Mouse (Mus musculus) urinary bladder, postnatal 25 days (tissue): Measurements from ENCODE around the gene Cxcl1.
"Not testable (repeated sequence)": the region's sequence is repeated elsewhere in the genome, so short reads cannot be mapped to it uniquely, and the experiment has no call there.

Source experiments
- DNase-seq: peaks from one replicate; pipeline ENCODE4 v3.0.0; 2022; ENCODE audit warnings: low spot score

Cxcl1 gene

GRCm38 (mm10) chr5:90890519-90891463 lies at the start of gene Cxcl1:
Cxcl1 (plus strand) TSS chr5:90891241.
- DNase-seq: peak; percentile 20

GRCm38 (mm10) chr5:90843891-90844290 lies 47.1 kb upstream of the Cxcl1 start:
- no peak for DNase-seq

- not testable (repeated sequence) for DNase-seq
Observed at GRCm38 (mm10) chr5:90850096-90850495, 40.9 kb upstream of the Cxcl1 start.

GRCm38 (mm10) chr5:90851391-90851790 lies 39.6 kb upstream of the Cxcl1 start:
- DNase-seq: not testable (repeated sequence)

DNA sequence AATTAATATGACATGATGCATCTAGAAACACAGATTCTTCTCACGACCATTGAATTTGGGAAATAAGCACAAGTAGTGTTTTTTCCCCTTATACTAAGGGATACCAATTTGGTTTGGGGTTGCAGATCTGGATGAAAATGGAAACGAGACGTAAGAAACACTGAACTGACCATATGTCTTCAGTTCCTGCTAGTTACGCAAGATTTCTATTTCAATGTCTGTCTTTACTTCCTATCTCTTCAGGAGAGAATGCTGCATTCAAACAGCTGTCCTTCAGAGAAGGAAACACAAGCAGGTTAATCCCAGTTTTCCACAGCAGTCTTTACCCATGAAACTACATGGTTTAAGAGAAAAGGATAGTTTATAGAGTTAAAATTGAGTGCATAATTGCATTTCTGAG lies 37.8 kb upstream of the Cxcl1 start:
- DNase-seq: no peak

- no peak for DNase-seq
Observed at GRCm38 (mm10) chr5:90855308-90856230, 35.5 kb upstream of the Cxcl1 start.

DNA sequence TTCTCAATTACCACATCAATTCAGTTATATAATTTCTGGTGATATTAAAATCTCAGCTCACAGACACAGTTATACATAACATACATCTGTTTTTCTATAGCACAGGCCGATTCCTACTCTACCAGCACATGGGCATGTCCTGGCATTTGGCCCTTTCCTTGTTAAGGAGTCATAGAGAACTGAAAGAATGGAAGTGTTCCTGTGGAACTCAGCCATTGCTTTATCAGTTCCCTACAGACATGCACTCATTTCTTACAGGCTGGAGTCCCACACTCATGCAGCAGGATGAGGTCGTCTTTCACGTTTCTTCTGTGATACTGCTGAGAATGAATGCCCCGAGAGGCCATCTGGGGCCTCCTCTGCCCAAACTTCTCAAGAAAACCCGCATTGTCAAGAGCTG lies 33.6 kb upstream of the Cxcl1 start:
- no peak for DNase-seq

DNA sequence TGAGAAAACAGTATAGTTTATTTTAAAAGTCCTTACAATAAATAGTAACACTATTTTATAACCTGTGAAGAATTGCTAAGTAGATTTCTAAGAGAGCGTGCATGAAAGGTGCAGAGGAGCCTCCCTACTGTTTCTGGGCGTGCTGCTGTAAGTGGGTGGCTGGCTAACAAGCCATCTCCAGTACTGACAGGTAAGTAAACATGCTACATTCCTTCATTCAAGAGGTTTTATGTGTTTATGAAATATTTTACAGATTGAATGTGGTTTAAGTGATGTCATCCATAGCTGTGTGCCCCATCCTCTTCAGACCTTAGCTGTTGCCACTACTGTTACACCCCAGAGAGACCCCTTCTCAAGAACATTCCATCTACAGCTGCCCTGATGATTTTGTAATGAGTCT lies 32.6 kb upstream of the Cxcl1 start:
- DNase-seq: no peak

DNA sequence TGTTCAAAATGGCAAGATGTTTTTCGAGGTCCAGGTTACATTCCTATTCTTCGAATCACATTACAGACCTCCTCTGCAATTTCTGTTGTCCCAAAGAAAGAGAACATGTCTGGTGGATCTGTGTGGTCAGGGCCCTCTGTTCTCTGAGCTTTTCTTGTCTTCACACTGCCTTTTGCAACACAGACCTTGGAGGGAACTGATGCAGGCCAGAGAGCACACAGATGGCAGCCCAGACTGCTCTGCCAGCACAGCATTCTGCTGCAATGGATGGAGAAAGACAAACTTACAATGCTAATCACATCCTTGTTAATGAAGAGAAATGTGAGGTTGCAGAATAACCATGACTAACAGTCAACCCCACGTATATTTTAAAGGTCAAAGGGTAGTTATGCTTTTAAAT lies 32.0 kb upstream of the Cxcl1 start:
- no peak for DNase-seq

- no peak for DNase-seq
Observed at GRCm38 (mm10) chr5:90861876-90862375, 29.1 kb upstream of the Cxcl1 start.

- DNase-seq: no peak
Observed at GRCm38 (mm10) chr5:90866770-90867169, 24.3 kb upstream of the Cxcl1 start.

- DNase-seq: no peak
Observed at GRCm38 (mm10) chr5:90872377-90872776, 18.7 kb upstream of the Cxcl1 start.

DNA sequence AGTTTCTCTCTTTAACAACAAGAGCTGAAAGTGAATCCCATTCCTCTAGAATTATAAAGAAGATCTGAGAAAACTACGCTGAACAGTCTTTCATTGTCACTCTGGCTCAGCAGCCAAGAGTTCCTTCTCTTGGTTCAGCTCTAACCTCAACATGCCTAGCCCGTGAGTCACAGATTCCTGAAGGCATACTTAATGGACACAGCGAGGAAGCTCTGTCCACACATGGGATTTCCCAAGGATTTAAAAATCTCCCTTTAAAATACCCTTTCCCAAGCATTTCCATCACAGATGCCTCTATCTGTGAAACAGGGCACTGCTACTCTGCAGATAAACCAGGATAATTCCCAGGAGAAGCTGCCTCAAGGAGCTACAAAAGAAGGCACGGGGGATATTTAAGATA lies 15.0 kb upstream of the Cxcl1 start:
- DNase-seq: peak; percentile 25

GRCm38 (mm10) chr5:90876471-90877172 lies 14.4 kb upstream of the Cxcl1 start:
- no peak for DNase-seq

- no peak for DNase-seq
Observed at GRCm38 (mm10) chr5:90877173-90877512, 13.9 kb upstream of the Cxcl1 start.

- DNase-seq: no peak
Observed at GRCm38 (mm10) chr5:90879307-90880014, 11.6 kb upstream of the Cxcl1 start.

DNA sequence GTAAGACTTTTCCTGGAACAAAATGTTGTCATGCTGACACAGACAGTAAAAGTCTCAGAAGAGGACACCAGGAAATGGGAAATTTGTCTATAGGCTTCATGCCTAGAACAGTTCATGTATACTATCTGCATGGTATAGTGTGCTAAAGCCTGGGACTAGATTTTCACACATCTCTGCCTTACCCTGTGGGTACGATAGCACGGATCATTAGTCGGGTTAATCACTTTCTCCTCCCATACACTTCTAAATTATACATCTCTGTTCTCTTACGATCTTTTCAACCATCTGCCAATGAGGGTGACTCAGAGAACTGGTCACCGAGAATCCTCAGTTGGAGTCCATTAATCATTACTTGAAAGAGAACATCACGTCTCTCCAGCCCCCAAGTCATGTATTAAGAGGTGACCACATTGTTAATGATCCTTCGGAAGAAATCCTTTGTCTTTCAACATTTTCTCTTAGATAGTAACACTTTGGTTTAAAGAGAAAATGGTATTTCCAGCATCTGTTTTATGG lies 10.6 kb upstream of the Cxcl1 start:
- DNase-seq: no peak

DNA sequence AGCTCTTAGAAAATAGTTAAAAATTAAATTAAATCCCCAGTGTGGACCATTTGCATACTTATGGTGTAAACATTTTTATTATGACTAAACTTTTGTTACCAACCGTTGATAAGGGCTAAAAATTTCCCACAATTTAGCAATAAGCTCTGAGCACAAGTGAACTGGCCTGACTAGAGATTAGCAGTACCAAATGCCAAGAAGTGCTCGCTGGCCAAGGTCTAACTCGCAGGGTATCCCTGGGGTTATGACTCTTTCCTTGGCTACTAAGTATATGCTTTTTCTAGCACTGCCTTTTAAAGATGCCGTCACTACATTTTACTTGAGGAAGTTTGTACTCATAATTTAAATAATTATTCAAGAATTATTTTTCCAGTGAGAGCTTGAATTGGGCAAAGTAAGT lies 10.0 kb upstream of the Cxcl1 start:
- no peak for DNase-seq

GRCm38 (mm10) chr5:90881682-90882081 lies 9.4 kb upstream of the Cxcl1 start:
- no peak for DNase-seq

DNA sequence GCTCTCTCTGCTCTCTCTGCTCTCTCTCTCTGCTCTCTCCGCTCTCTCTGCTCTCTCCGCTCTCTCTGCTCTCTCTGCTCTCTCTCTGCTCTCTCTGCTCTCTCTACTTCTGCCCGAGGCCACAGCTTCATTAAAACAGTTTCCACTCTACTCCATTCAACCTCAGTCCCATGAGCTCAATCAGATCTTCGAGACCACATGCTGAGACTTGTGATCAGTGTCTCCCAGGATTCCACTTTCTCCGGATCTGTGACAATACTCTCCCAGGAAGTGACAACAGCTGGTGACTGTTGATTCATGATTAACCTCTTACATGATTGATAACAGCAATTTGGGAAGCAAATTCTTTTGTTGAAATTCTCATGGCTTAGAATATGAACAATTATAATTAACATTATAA lies 8.9 kb upstream of the Cxcl1 start:
- no peak for DNase-seq

DNA sequence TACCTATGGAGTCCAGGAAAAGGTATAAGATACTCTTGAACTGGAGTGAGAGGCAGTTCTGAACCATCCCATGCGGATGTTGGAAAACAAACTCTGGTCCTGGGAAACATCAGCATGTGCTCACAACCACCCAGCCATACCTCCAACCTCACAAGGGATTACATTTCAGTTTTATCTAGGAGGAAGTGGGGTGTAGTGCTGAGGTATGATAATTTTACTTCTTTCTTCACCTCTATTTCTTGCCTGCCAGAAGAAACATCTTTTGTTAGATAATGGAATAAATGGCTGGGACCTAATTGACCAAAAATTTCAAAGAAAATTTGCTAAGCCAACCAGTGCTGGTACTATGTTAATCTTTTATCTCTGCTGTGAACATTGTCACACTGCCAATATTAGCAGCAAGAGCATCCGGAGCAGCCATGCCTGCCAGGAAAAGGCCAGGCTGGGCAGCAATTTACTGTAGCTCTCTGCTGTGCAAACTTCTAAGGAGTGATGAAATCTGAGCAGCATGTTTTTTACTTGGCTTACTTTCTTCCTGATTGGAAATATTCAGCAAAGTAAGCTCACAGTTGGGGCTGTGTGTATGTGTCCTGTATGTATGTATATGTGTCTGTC lies 6.3 kb upstream of the Cxcl1 start:
- no peak for DNase-seq
